ENCODE assay signal across 8 mouse cellular contexts in the genomic region with DNA sequence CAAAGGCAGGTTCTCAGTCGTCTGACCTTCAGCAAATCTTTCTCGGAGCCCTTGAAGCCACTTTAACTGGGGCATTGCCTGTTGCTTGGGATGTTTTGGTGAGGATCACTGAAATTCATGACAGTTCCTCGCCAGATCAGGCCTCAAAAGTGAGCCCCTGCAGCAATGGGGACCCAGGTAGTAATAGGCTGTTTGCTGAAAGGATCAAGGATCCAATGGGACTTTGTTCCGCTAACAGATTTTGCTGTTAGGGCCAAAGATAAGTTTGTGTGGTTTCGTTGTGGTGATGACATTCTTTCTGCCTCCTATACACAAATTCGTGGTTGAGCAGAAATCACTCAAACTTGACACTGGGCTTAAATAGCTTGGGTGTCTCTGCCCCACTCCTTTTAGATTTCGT. TPM values are rescaled to one million over a fixed set of nuclear protein-coding genes. Genes with fewer than 3 reads are reported as not detected.
DNase-seq lines count a peak whose midpoint lies in the region; ATAC-seq and TF ChIP-seq lines count a peak whose summit lies in the region.

No protein-coding gene starts in this region.

- no peak for DNase-seq in heart, postnatal 0 days (ENCODE audit: low spot score)
- DNase-seq in heart, postnatal 4 days, result no peak
- no peak for DNase-seq in hindbrain, embryonic 10.5 days (ENCODE audit: low spot score)
- DNase-seq in midbrain, embryonic 11.5 days (ENCODE audit: low spot score, missing footprints), result no peak
- no peak for DNase-seq in thymus, postnatal 25 days
- no peak for DNase-seq in frontal cortex, postnatal 25 days (ENCODE audit: low spot score in 2 of 2)
- DNase-seq in frontal cortex, postnatal 10 days (ENCODE audit: low spot score in 2 of 2), result no peak

- no peak for TF ChIP-seq CTCF in heart, postnatal 0 days (IDR thresholded peaks at IDR 0.05; ENCODE audit: low read depth)
- TF ChIP-seq CTCF in bone marrow, adult 2 months (IDR thresholded peaks at IDR 0.05; ENCODE audit: control insufficient read depth, insufficient read depth, low read length), result no peak

- H3K4me1 ChIP-seq in heart, postnatal 0 days (ENCODE audit: control insufficient read depth, insufficient read depth), result peaks cover 12% of the 10 kb centered on the region
- H3K4me1 ChIP-seq in bone marrow, adult 2 months (ENCODE audit: control insufficient read depth, insufficient read depth, low read length), result no peaks in the 10 kb centered on the region; the same call in 1 of the 2 replicates
- peaks cover 24% of the 10 kb centered on the region for H3K4me1 ChIP-seq in hindbrain, embryonic 10.5 days (replicated peaks)
- H3K4me1 ChIP-seq in midbrain, embryonic 11.5 days (ENCODE audit: control insufficient read depth, insufficient read depth, low read length), result peaks cover 12% of the 10 kb centered on the region

- ATAC-seq in heart, postnatal 0 days (ENCODE audit: insufficient read depth, low read depth), result no peak
- no peak for ATAC-seq in midbrain, embryonic 11.5 days (ENCODE audit: low FRiP score)

- no peak for TF ChIP-seq POLR2A in bone marrow, adult 2 months (IDR thresholded peaks at IDR 0.05; ENCODE audit: borderline replicate concordance, control insufficient read depth, low read depth, low read length)

- H3K9me3 ChIP-seq in heart, postnatal 0 days (replicated peaks; ENCODE audit: control insufficient read depth, low read length), result no peaks in the 10 kb centered on the region
- no peaks in the 10 kb centered on the region for H3K9me3 ChIP-seq in hindbrain, embryonic 10.5 days
- H3K9me3 ChIP-seq in midbrain, embryonic 11.5 days (ENCODE audit: control insufficient read depth, low read length), result no peaks in the 10 kb centered on the region

- H3K4me2 ChIP-seq in heart, postnatal 0 days (ENCODE audit: low read depth, low read length), result peak overlapping the region; percentile 82
- H3K4me2 ChIP-seq in midbrain, embryonic 11.5 days, result peak overlapping the region; percentile 87

- peak overlapping the region; percentile 91 for H3K27ac ChIP-seq in heart, postnatal 0 days (ENCODE audit: low read depth)
- peak overlapping the region; percentile 89 for H3K27ac ChIP-seq in bone marrow, adult 2 months (ENCODE audit: control insufficient read depth, insufficient read depth, low read depth, low read length, poor library complexity)
- H3K27ac ChIP-seq in hindbrain, embryonic 10.5 days, result peak overlapping the region; percentile 95
- H3K27ac ChIP-seq in midbrain, embryonic 11.5 days (ENCODE audit: low read depth, low read length), result no peak overlapping the region; the same call in 1 of the 2 replicates

- H3K27me3 ChIP-seq in heart, postnatal 0 days (ENCODE audit: control insufficient read depth, insufficient read depth, low read length), result no peaks in the 10 kb centered on the region
- H3K27me3 ChIP-seq in hindbrain, embryonic 10.5 days (ENCODE audit: insufficient read depth, poor library complexity, severe bottlenecking), result no peaks in the 10 kb centered on the region
- no peaks in the 10 kb centered on the region for H3K27me3 ChIP-seq in midbrain, embryonic 11.5 days (ENCODE audit: control insufficient read depth, insufficient read depth, low read length)

- peak overlapping the region; percentile 84 for H3K9ac ChIP-seq in heart, postnatal 0 days (replicated peaks; ENCODE audit: low read depth, low read length)
- peak overlapping the region; percentile 92 for H3K9ac ChIP-seq in midbrain, embryonic 11.5 days (ENCODE audit: low read length)

- peak overlapping the region; percentile 86 for H3K4me3 ChIP-seq in heart, postnatal 0 days (ENCODE audit: low read depth, low read length)
- peak overlapping the region; percentile 92 for H3K4me3 ChIP-seq in bone marrow, adult 2 months (replicated peaks; ENCODE audit: control insufficient read depth, low read depth, low read length)
- H3K4me3 ChIP-seq in hindbrain, embryonic 10.5 days, result peak overlapping the region; percentile 89
- peak overlapping the region; percentile 60 for H3K4me3 ChIP-seq in midbrain, embryonic 11.5 days (ENCODE audit: low read depth, low read length)

- H3K36me3 ChIP-seq in heart, postnatal 0 days (replicated peaks; ENCODE audit: control insufficient read depth, insufficient read depth, low read length), result peaks cover 7% of the 10 kb centered on the region
- H3K36me3 ChIP-seq in hindbrain, embryonic 10.5 days, result peaks cover 46% of the 10 kb centered on the region
- peaks cover 5% of the 10 kb centered on the region for H3K36me3 ChIP-seq in midbrain, embryonic 11.5 days (ENCODE audit: control insufficient read depth, insufficient read depth, low read length)

- 28% methylated on average over 7 of the region's 7 CpGs for WGBS in heart, postnatal 0 days
- WGBS in bone marrow, adult 2 months, result 22% methylated on average over 7 of the region's 7 CpGs
- WGBS in hindbrain, embryonic 10.5 days, result 53% methylated on average over 7 of the region's 7 CpGs
- WGBS in midbrain, embryonic 11.5 days, result 52% methylated on average over 7 of the region's 7 CpGs

- no peak for TF ChIP-seq EP300 in heart, postnatal 0 days (IDR thresholded peaks at IDR 0.05; ENCODE audit: low read depth)

RNA-seq across cellular contexts. Expression of gene Tmem186, which starts 0.6 kb away (rescaled TPM):
- 14.3 and 21.8 TPM in 2 replicates for total RNA-seq in heart, postnatal 0 days (2014; rRNA removed; ENCODE audit: low replicate concordance)
- 13.8 and 14.8 TPM in 2 replicates for polyA plus RNA-seq in heart, postnatal 0 days (2015; fragmentation: Nextera tagmentation; extraction: Ambion mirVana)
- total RNA-seq in heart, postnatal 4 days (2021), result 10 to 100 TPM; 12.7 to 13.1 TPM
- 8.0 TPM in 2 replicates for polyA plus RNA-seq in bone marrow, adult 2 months (2011; ENCODE audit: insufficient read depth, insufficient read length, low replicate concordance, missing spikeins)
- polyA plus RNA-seq in hindbrain, embryonic 10.5 days (2016; fragmentation: Nextera tagmentation; extraction: Ambion mirVana), result 22.8 and 23.8 TPM in 2 replicates
- polyA plus RNA-seq in midbrain, embryonic 11.5 days (2014; fragmentation: Nextera tagmentation; extraction: Ambion mirVana), result 19.0 and 23.1 TPM in 2 replicates

RNA-seq across cellular contexts. Expression of gene Pmm2, which starts 0.7 kb away (rescaled TPM):
- total RNA-seq in heart, postnatal 0 days (2014; rRNA removed; ENCODE audit: low replicate concordance), result 26.2 and 26.8 TPM in 2 replicates
- polyA plus RNA-seq in heart, postnatal 0 days (2015; fragmentation: Nextera tagmentation; extraction: Ambion mirVana), result 34.4 and 36.6 TPM in 2 replicates
- total RNA-seq in heart, postnatal 4 days (2021), result 10 to 100 TPM; 36.5 to 39.0 TPM
- 23.4 and 41.4 TPM in 2 replicates for polyA plus RNA-seq in bone marrow, adult 2 months (2011; ENCODE audit: insufficient read depth, insufficient read length, low replicate concordance, missing spikeins)
- polyA plus RNA-seq in hindbrain, embryonic 10.5 days (2016; fragmentation: Nextera tagmentation; extraction: Ambion mirVana), result 45.3 and 48.9 TPM in 2 replicates
- polyA plus RNA-seq in midbrain, embryonic 11.5 days (2014; fragmentation: Nextera tagmentation; extraction: Ambion mirVana), result 36.3 and 38.0 TPM in 2 replicates

RNA-seq across cellular contexts. Expression of gene Carhsp1, which starts 33.8 kb away (rescaled TPM):
- total RNA-seq in heart, postnatal 0 days (2014; rRNA removed; ENCODE audit: low replicate concordance), result 71.6 and 76.6 TPM in 2 replicates
- 42.7 TPM in 2 replicates for polyA plus RNA-seq in heart, postnatal 0 days (2015; fragmentation: Nextera tagmentation; extraction: Ambion mirVana)
- total RNA-seq in heart, postnatal 4 days (2021), result 10 to 100 TPM; 52.8 to 56.0 TPM
- 66.5 and 76.5 TPM in 2 replicates for polyA plus RNA-seq in bone marrow, adult 2 months (2011; ENCODE audit: insufficient read depth, insufficient read length, low replicate concordance, missing spikeins)
- 187 and 235 TPM in 2 replicates for polyA plus RNA-seq in hindbrain, embryonic 10.5 days (2016; fragmentation: Nextera tagmentation; extraction: Ambion mirVana)
- 82.5 and 85.0 TPM in 2 replicates for polyA plus RNA-seq in midbrain, embryonic 11.5 days (2014; fragmentation: Nextera tagmentation; extraction: Ambion mirVana)

RNA-seq across cellular contexts. Expression of gene Gm5767, which starts 42.4 kb away (rescaled TPM):
- total RNA-seq in heart, postnatal 0 days (2014; rRNA removed; ENCODE audit: low replicate concordance), result not detected in 2 replicates
- not detected in 2 replicates for polyA plus RNA-seq in heart, postnatal 0 days (2015; fragmentation: Nextera tagmentation; extraction: Ambion mirVana)
- total RNA-seq in heart, postnatal 4 days (2021), result not detected
- not detected in 2 replicates for polyA plus RNA-seq in bone marrow, adult 2 months (2011; ENCODE audit: insufficient read depth, insufficient read length, low replicate concordance, missing spikeins)
- not detected in 2 replicates for polyA plus RNA-seq in hindbrain, embryonic 10.5 days (2016; fragmentation: Nextera tagmentation; extraction: Ambion mirVana)
- not detected in 2 replicates for polyA plus RNA-seq in midbrain, embryonic 11.5 days (2014; fragmentation: Nextera tagmentation; extraction: Ambion mirVana)
